Mouse (Mus musculus) myocyte (in vitro differentiated cells): ENCODE data around the gene Cyp1b1. TPM values are rescaled to one million over a fixed set of nuclear protein-coding genes. Genes with fewer than 3 reads are reported as not detected.

Experiments used
- H3K27me3 ChIP-seq: one replicate; pipeline ENCODE4 v1.6.1; 2011; ENCODE audit not compliant: control insufficient read depth, insufficient read depth, insufficient read length
- H3K36me3 ChIP-seq: one replicate; pipeline ENCODE4 v1.6.1; 2011; ENCODE audit not compliant: control insufficient read depth, insufficient read depth
- H3K4me2 ChIP-seq: one replicate; pipeline ENCODE4 v1.6.1; 2011; ENCODE audit warnings: low read depth, control low read depth
- H3K4me3 ChIP-seq: one replicate; pipeline ENCODE4 v1.5.1; 2011; ENCODE audit warnings: mild to moderate bottlenecking, control low read depth, moderate library complexity
- H3K79me2 ChIP-seq: one replicate; pipeline ENCODE4 v1.6.1; 2011; ENCODE audit not compliant: control insufficient read depth, insufficient read depth
- H3ac ChIP-seq: one replicate; pipeline ENCODE4 v1.6.1; 2011; ENCODE audit not compliant: control insufficient read depth, insufficient read length
- CEBPB ChIP-seq: IDR thresholded peaks from 2 replicates; pipeline ENCODE4 v1.6.1; 2011; ENCODE audit warnings: mild to moderate bottlenecking, moderate library complexity; ENCODE audit not compliant: poor library complexity, insufficient read depth, severe bottlenecking
- E2F4 ChIP-seq: IDR thresholded peaks from one replicate; pipeline ENCODE4 v1.6.1; 2011; ENCODE audit warnings: mild to moderate bottlenecking, control low read depth, moderate library complexity; ENCODE audit not compliant: insufficient read depth
- MAX ChIP-seq: IDR thresholded peaks from one replicate; pipeline ENCODE4 v1.6.1; 2011; ENCODE audit warnings: low read depth, mild to moderate bottlenecking, control low read depth
- MYOD1 ChIP-seq, 3 experiments: IDR thresholded peaks; one replicate each; pipeline ENCODE4 v1.6.1; 2011; ENCODE audit warnings: control low read depth in 2 of 3, low read depth in 2 of 3, mild to moderate bottlenecking in 2 of 3, moderate library complexity in 1 of 3; ENCODE audit not compliant: insufficient read length in 2 of 3, control insufficient read depth in 1 of 3
- MYOG ChIP-seq, 3 experiments: IDR thresholded peaks; one replicate each; pipeline ENCODE4 v1.6.1; 2011; ENCODE audit warnings: control low read depth in 2 of 3, low read depth in 2 of 3, mild to moderate bottlenecking in 2 of 3; ENCODE audit not compliant: insufficient read length in 2 of 3, control insufficient read depth in 1 of 3, insufficient read depth in 1 of 3
- POLR2A ChIP-seq: IDR thresholded peaks from one replicate; pipeline ENCODE4 v1.6.1; 2011; ENCODE audit warnings: low read depth, mild to moderate bottlenecking, control low read depth, moderate library complexity; ENCODE audit not compliant: insufficient read length
- POLR2AphosphoS2 ChIP-seq: IDR thresholded peaks from one replicate; pipeline ENCODE4 v1.6.1; 2011; ENCODE audit warnings: low read depth, control low read depth; ENCODE audit not compliant: insufficient read length
- REST ChIP-seq: IDR thresholded peaks from one replicate; pipeline ENCODE4 v1.6.1; 2011; ENCODE audit warnings: mild to moderate bottlenecking, control low read depth, moderate library complexity; ENCODE audit not compliant: insufficient read depth, insufficient read length
- SRF ChIP-seq: IDR thresholded peaks from one replicate; pipeline ENCODE4 v1.6.1; 2011; ENCODE audit warnings: low read depth; ENCODE audit not compliant: control insufficient read depth, insufficient read length
- TCF12 ChIP-seq: IDR thresholded peaks from one replicate; pipeline ENCODE4 v1.6.1; 2011; ENCODE audit warnings: mild to moderate bottlenecking, control low read depth; ENCODE audit not compliant: poor library complexity, insufficient read depth, severe bottlenecking
- TCF3 ChIP-seq: IDR thresholded peaks from one replicate; pipeline ENCODE4 v1.6.1; 2011; ENCODE audit warnings: low read depth, control low read depth; ENCODE audit not compliant: insufficient read length
- USF1 ChIP-seq: IDR thresholded peaks from one replicate; pipeline ENCODE4 v1.6.1; 2011; ENCODE audit warnings: low read depth, mild to moderate bottlenecking, control low read depth, moderate library complexity
- polyA plus RNA-seq: library from polyadenylated mRNA; unstranded; fragments of >200 nt; fragmentation: generic; extraction: Trizol; gene quantifications from one replicate; pipeline ENCODE4 v1.2.1, GENCODE M21; 2012; ENCODE audit warnings: missing spikeins

Gene Cyp1b1
- polyA plus RNA-seq, 1 experiment: 2.5 TPM

GRCm38 (mm10) chr17:79657785-79658184 is 57.1 kb downstream of the Cyp1b1 start:
- no peaks in the 10 kb centered on the region for H3K79me2 ChIP-seq
- H3K4me3 ChIP-seq: no peak overlapping the region
- TF ChIP-seq CEBPB: no peak
- no peak for TF ChIP-seq POLR2A
- no peak for TF ChIP-seq TCF3
- TF ChIP-seq SRF: no peak
- TF ChIP-seq MYOD1 (IDR thresholded peaks at IDR 0.05; ENCODE audit: control insufficient read depth in 1 of 3, insufficient read length in 2 of 3, low read depth in 2 of 3): no peak
- TF ChIP-seq MAX: no peak
- TF ChIP-seq TCF12: no peak
- TF ChIP-seq POLR2AphosphoS2: no peak
- no peak for TF ChIP-seq MYOG (IDR thresholded peaks at IDR 0.05; ENCODE audit: control insufficient read depth in 1 of 3, insufficient read depth in 1 of 3, insufficient read length in 2 of 3, low read depth in 2 of 3)
- no peak for TF ChIP-seq USF1
- TF ChIP-seq E2F4: no peak
- no peak for TF ChIP-seq REST
- H3K36me3 ChIP-seq: no peaks in the 10 kb centered on the region
- no peaks in the 10 kb centered on the region for H3K27me3 ChIP-seq
- no peak overlapping the region for H3ac ChIP-seq
- H3K4me2 ChIP-seq: no peak overlapping the region

- H3K36me3 ChIP-seq: no peaks in the 10 kb centered on the region
- TF ChIP-seq POLR2AphosphoS2: no peak
- no peak for TF ChIP-seq MAX
- TF ChIP-seq TCF3: no peak
- TF ChIP-seq USF1: no peak
- no peak for TF ChIP-seq E2F4
- TF ChIP-seq TCF12: no peak
- TF ChIP-seq CEBPB: no peak
- TF ChIP-seq REST: no peak
- TF ChIP-seq POLR2A: no peak
- TF ChIP-seq MYOG (IDR thresholded peaks at IDR 0.05; ENCODE audit: control insufficient read depth in 1 of 3, insufficient read depth in 1 of 3, insufficient read length in 2 of 3, low read depth in 2 of 3): no peak
- H3K4me2 ChIP-seq: no peak overlapping the region
- no peaks in the 10 kb centered on the region for H3K27me3 ChIP-seq
- H3K4me3 ChIP-seq: no peak overlapping the region
- no peaks in the 10 kb centered on the region for H3K79me2 ChIP-seq
- H3ac ChIP-seq: no peak overlapping the region
These were observed 60.7 kb downstream of the Cyp1b1 start for GRCm38 (mm10) chr17:79654187-79654586.

- H3ac ChIP-seq: no peak overlapping the region
- no peak overlapping the region for H3K4me2 ChIP-seq
- TF ChIP-seq REST (no peak), TCF3 (no peak), USF1 (no peak), MAX (no peak), SRF (no peak), MYOD1 (IDR thresholded peaks at IDR 0.05; ENCODE audit: control insufficient read depth in 1 of 3, insufficient read length in 2 of 3, low read depth in 2 of 3) (no peak), POLR2AphosphoS2 (no peak), TCF12 (no peak), E2F4 (no peak)
- no peaks in the 10 kb centered on the region for H3K79me2 ChIP-seq
- no peaks in the 10 kb centered on the region for H3K27me3 ChIP-seq
- no peaks in the 10 kb centered on the region for H3K36me3 ChIP-seq
- no peak overlapping the region for H3K4me3 ChIP-seq
These were observed 61.7 kb downstream of the Cyp1b1 start for GRCm38 (mm10) chr17:79653171-79653570.

Other genes starting within 250 kb of the Cyp1b1 start
- gene Rmdn2, start 103.2 kb downstream of the Cyp1b1 start, polyA plus RNA-seq: 1.6 TPM
- gene Atl2, start 181.1 kb upstream of the Cyp1b1 start, polyA plus RNA-seq: 13.9 TPM